Mouse (Mus musculus): ENCODE measurements around the gene Doc2g. TPM values are rescaled to one million over a fixed set of nuclear protein-coding genes. Genes with fewer than 3 reads are reported as not detected.
"Not testable (repeated sequence)": the region's sequence is repeated elsewhere in the genome, so short reads cannot be mapped to it uniquely, and the experiment has no call there.

Gene Doc2g
- polyA plus RNA-seq, 1 experiment from 2014 or later, result 84.9 TPM

DNA sequence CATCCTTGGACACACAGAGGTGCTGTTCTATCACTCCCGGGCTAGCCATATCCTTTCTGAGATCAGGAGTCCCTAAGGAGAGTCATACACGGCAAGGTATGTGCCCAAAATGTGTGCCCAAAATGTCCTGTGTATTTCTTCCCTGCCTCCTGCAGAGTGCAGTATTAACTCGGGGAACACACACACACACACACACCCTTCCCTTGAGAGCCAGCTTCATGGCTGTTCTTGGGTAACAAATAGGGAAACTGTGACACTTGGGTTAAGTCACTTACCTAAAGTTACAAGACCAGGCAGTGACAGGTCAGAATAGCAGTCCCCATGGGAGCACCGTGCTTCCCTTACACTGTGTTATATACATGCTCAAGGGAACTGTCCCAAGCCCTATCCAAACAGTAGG lies 39.1 kb upstream of the Doc2g start:
- WGBS, result 73% methylated on average over 4 of the region's 4 CpGs
- H3K4me3 ChIP-seq (ENCODE audit: low read length), result no peak overlapping the region
- H3K9ac ChIP-seq (ENCODE audit: low read length), result no peak overlapping the region
- no peak overlapping the region for H3K27ac ChIP-seq (ENCODE audit: low read length)
- H3K36me3 ChIP-seq (ENCODE audit: control insufficient read depth, insufficient read depth), result no peaks in the 10 kb centered on the region
- H3K4me1 ChIP-seq (ENCODE audit: control insufficient read depth, insufficient read depth, low read length), result 0 out of 2 replicates have a peak, but pooled peaks cover 3% of the 10 kb centered on the region
- ATAC-seq (replicated peaks; ENCODE audit: extremely low read depth, insufficient read depth, low FRiP score), result no peak
- H3K9me3 ChIP-seq (replicated peaks; ENCODE audit: control insufficient read depth, low read length), result no peaks in the 10 kb centered on the region
- no peaks in the 10 kb centered on the region for H3K27me3 ChIP-seq (ENCODE audit: control insufficient read depth, insufficient read depth, low read length)
- H3K4me2 ChIP-seq (ENCODE audit: low read depth, low read length), result no peak overlapping the region

DNA sequence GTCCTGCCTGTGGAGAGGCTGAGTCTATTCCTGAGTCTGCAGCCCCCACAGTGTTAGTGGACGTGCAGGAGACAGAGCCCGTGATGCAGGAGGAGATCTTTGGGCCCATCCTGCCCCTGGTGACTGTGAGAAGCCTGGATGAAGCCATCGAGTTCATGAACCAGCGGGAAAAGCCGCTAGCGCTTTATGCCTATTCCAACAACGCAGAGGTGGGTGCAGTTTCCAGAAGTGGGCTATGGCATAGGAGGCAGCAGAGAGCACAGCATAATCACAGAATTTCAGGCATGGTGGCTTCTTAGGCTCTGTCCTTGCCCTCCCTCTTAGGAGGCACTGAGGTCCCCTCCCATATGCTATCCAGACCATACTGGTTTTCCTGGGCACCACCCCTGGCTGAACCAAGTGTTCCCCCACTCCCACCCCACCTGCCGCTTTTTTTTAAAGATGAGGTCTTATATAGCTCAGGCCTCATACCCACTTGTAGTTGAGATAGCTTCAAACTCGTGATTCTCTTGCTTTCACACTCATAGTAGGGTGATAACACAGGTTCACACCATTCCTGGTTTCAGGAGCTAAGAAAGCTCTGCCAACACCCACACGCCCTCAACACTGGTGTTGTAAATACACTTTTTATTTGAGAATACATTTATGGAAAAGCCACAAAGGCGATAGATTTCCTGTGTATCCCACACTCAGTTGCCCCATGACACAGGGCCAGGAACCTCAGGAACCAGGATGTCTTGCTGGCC lies 36.6 kb upstream of the Doc2g start:
- no peak for ATAC-seq (replicated peaks; ENCODE audit: extremely low read depth, insufficient read depth, low FRiP score)

DNA sequence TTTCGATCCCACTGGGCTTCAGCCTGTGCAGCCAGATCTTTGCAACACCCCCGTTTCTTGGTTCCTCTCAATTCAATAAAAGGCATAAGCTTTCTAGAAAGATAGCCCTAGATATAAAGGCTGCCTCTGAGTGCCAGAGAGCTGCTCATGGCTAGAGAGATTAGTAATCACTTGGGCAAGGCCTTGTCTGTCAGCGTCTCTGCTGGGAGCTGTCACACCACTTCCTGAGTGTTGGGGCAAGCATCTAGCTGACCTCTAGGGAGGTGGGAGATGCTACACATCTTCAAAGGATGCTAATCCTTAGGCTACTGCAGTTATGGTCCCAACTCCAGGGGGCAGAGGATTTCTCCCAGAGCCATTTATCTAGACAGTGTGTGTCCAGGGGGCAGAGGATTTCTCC lies 35.9 kb upstream of the Doc2g start:
- Histone ChIP-seq H3K4me3 (ENCODE audit: low read length) (no peak overlapping the region), H3K4me1 (ENCODE audit: control insufficient read depth, insufficient read depth, low read length) (0 out of 2 replicates have a peak, but pooled peaks cover 3% of the 10 kb centered on the region), H3K36me3 (ENCODE audit: control insufficient read depth, insufficient read depth) (no peaks in the 10 kb centered on the region), H3K9ac (ENCODE audit: low read length) (no peak overlapping the region), H3K4me2 (ENCODE audit: low read depth, low read length) (no peak overlapping the region), H3K9me3 (replicated peaks; ENCODE audit: control insufficient read depth, low read length) (no peaks in the 10 kb centered on the region), H3K27ac (ENCODE audit: low read length) (no peak overlapping the region), H3K27me3 (ENCODE audit: control insufficient read depth, insufficient read depth, low read length) (no peaks in the 10 kb centered on the region; the same call in 1 of the 2 replicates)
- no peak for ATAC-seq (replicated peaks; ENCODE audit: extremely low read depth, insufficient read depth, low FRiP score)
- WGBS, result 35% methylated on average over 3 of the region's 3 CpGs

More for the DNA sequence above, 36.6 kb upstream of the Doc2g start:
- Histone ChIP-seq H3K9me3 (replicated peaks; ENCODE audit: control insufficient read depth, low read length) (no peaks in the 10 kb centered on the region), H3K9ac (ENCODE audit: low read length) (no peak overlapping the region), H3K27ac (ENCODE audit: low read length) (no peak overlapping the region), H3K4me1 (ENCODE audit: control insufficient read depth, insufficient read depth, low read length) (0 out of 2 replicates have a peak, but pooled peaks cover 3% of the 10 kb centered on the region), H3K4me3 (ENCODE audit: low read length) (no peak overlapping the region), H3K36me3 (ENCODE audit: control insufficient read depth, insufficient read depth) (no peaks in the 10 kb centered on the region), H3K4me2 (ENCODE audit: low read depth, low read length) (no peak overlapping the region), H3K27me3 (ENCODE audit: control insufficient read depth, insufficient read depth, low read length) (no peaks in the 10 kb centered on the region; the same call in 1 of the 2 replicates)
- 64% methylated on average over 11 of the region's 11 CpGs for WGBS

DNA sequence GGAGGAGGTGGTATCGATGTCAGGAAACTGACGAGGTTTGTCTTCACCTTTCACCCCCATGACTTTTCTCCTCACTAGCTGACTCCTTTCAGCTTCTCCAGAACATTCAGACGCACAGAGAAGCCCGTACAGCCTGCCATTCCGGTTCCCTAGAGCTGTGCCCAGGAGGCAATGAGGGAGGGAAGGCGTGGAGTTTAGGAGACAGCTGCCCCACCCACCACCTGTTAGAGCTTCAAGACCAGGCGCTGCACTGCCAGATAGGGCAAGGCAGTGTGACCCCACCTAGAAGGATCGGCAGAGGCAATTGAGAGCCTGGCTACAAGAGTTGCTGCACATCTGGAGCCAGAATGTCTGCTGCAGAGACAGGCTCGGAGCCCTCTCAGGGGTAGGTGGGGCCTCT lies 30.9 kb upstream of the Doc2g start, which contains the start of gene Aldh3b2:
Gene Aldh3b2 (plus strand): TSS at position 100 of the 400 bp plus-strand sequence.
- Histone ChIP-seq H3K27ac (ENCODE audit: low read length) (no peak within 1 kb of the TSS), H3K27me3 (ENCODE audit: control insufficient read depth, insufficient read depth, low read length) (no peaks in the 10 kb centered on the region; the same call in 1 of the 2 replicates), H3K4me1 (ENCODE audit: control insufficient read depth, insufficient read depth, low read length) (0 out of 2 replicates have a peak, but pooled peaks cover 1% of the 10 kb centered on the region), H3K4me2 (ENCODE audit: low read depth, low read length) (no peak within 1 kb of the TSS), H3K9me3 (replicated peaks; ENCODE audit: control insufficient read depth, low read length) (no peaks in the 10 kb centered on the region), H3K9ac (ENCODE audit: low read length) (no peak within 1 kb of the TSS), H3K4me3 (ENCODE audit: low read length) (no peak within 1 kb of the TSS), H3K36me3 (ENCODE audit: control insufficient read depth, insufficient read depth) (no peaks in the 10 kb centered on the region)
- ATAC-seq (replicated peaks; ENCODE audit: extremely low read depth, insufficient read depth, low FRiP score), result no peak
- WGBS, result 50% methylated on average over 9 of the region's 9 CpGs

DNA sequence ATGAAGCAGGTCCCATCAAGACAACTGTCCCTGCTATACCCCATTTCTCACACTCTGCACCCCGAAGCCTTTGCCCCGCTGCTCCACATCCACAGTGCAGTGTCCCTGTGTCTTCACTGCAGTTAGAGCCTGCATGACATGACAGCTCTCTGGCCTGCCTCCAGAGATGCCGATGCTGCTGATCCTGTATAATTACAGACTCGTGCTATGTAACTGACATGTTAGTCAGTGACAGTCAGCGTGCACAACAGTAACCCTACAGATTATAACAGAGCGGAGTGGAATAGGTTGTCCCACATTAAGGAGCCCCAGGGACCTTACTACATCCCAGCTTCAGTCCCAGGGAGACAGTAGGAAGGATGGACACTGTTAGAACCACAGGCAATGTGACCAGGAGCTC lies 28.5 kb upstream of the Doc2g start:
- H3K27me3 ChIP-seq (ENCODE audit: control insufficient read depth, insufficient read depth, low read length); H3K4me2 ChIP-seq (ENCODE audit: low read depth, low read length); ATAC-seq (replicated peaks; ENCODE audit: extremely low read depth, insufficient read depth, low FRiP score); H3K9me3 ChIP-seq (replicated peaks; ENCODE audit: control insufficient read depth, low read length); H3K4me1 ChIP-seq (ENCODE audit: control insufficient read depth, insufficient read depth, low read length); H3K36me3 ChIP-seq (ENCODE audit: control insufficient read depth, insufficient read depth); H3K4me3 ChIP-seq (ENCODE audit: low read length); H3K9ac ChIP-seq (ENCODE audit: low read length); H3K27ac ChIP-seq (ENCODE audit: low read length): not testable (repeated sequence)
- 74% methylated on average over 6 of the region's 6 CpGs for WGBS

DNA sequence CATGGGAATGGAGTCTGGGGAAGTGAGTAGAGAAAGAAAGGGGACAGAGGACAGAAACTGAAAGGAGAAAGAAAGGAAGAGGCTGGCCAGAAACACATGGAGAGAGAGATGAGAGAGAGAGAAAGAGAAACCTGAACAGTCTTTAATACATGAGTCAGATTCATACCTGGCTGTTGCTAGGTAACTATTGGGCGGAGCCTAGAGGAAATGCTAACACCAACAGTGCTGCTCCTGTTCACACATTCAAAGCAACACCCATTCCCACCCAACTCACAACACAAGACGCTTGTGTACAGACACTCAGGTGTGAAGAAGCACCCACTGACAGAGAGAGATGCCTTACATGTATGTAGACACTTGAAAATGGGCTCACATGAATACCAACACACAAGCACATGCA lies 27.2 kb upstream of the Doc2g start:
- Histone ChIP-seq H3K4me2 (ENCODE audit: low read depth, low read length) (no peak overlapping the region), H3K36me3 (ENCODE audit: control insufficient read depth, insufficient read depth) (no peaks in the 10 kb centered on the region), H3K9ac (ENCODE audit: low read length) (no peak overlapping the region), H3K9me3 (replicated peaks; ENCODE audit: control insufficient read depth, low read length) (no peaks in the 10 kb centered on the region), H3K27ac (ENCODE audit: low read length) (no peak overlapping the region), H3K4me1 (ENCODE audit: control insufficient read depth, insufficient read depth, low read length) (no peaks in the 10 kb centered on the region), H3K4me3 (ENCODE audit: low read length) (no peak overlapping the region), H3K27me3 (ENCODE audit: control insufficient read depth, insufficient read depth, low read length) (no peaks in the 10 kb centered on the region)
- no peak for ATAC-seq (replicated peaks; ENCODE audit: extremely low read depth, insufficient read depth, low FRiP score)
- 77% methylated on average over 2 of the region's 2 CpGs for WGBS

DNA sequence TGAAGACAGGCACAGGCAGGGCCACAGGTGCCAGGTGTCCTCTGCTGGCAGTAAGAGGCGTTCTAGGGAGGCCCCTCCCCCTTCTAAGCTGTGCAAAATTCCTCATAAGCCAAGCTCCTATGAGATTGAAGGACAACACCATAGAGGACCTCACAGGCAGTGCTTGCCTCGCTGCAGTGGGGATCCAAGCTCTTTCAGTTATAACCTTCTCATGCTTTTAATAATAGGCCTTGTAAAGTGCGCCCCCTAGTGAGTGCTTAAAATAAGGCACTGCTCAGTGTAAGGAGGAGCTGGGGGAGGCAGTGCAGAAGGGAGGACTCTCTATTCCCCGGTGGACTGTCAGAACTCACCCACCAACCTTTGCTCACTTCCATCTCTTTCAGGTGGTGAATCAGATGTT lies 22.8 kb upstream of the Doc2g start:
- Histone ChIP-seq H3K4me1 (ENCODE audit: control insufficient read depth, insufficient read depth, low read length) (peaks cover 5% of the 10 kb centered on the region), H3K27me3 (ENCODE audit: control insufficient read depth, insufficient read depth, low read length) (no peaks in the 10 kb centered on the region), H3K9me3 (replicated peaks; ENCODE audit: control insufficient read depth, low read length) (no peaks in the 10 kb centered on the region), H3K4me3 (ENCODE audit: low read length) (no peak overlapping the region), H3K36me3 (ENCODE audit: control insufficient read depth, insufficient read depth) (no peaks in the 10 kb centered on the region), H3K4me2 (ENCODE audit: low read depth, low read length) (no peak overlapping the region), H3K9ac (ENCODE audit: low read length) (no peak overlapping the region), H3K27ac (ENCODE audit: low read length) (no peak overlapping the region)
- 11% methylated on average over 4 of the region's 4 CpGs for WGBS
- peak; percentile 75; the same call in 1 of the 2 replicates for ATAC-seq (replicated peaks; ENCODE audit: extremely low read depth, insufficient read depth, low FRiP score)

DNA sequence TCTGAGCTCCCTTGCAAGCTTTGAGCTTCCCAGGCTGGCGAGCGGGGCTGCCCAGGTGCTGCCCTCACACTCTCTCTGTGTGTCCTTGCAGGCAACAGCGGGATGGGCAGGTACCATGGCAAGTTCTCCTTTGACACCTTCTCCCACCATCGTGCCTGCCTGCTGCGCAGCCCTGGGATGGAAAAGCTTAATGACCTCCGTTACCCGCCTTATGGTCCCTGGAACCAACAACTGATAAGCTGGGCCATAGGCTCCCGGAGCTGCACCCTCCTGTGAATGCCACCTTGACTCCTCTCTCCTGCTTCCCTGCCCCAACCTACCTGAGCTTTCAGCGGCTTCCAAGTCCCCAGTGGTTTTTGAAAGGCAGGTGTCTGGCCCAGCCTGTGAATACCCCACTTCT lies 22.2 kb upstream of the Doc2g start:
- no peak for ATAC-seq (replicated peaks; ENCODE audit: extremely low read depth, insufficient read depth, low FRiP score)
- peaks cover 11% of the 10 kb centered on the region for H3K4me1 ChIP-seq (ENCODE audit: control insufficient read depth, insufficient read depth, low read length)
- H3K9me3 ChIP-seq (replicated peaks; ENCODE audit: control insufficient read depth, low read length), result no peaks in the 10 kb centered on the region

DNA sequence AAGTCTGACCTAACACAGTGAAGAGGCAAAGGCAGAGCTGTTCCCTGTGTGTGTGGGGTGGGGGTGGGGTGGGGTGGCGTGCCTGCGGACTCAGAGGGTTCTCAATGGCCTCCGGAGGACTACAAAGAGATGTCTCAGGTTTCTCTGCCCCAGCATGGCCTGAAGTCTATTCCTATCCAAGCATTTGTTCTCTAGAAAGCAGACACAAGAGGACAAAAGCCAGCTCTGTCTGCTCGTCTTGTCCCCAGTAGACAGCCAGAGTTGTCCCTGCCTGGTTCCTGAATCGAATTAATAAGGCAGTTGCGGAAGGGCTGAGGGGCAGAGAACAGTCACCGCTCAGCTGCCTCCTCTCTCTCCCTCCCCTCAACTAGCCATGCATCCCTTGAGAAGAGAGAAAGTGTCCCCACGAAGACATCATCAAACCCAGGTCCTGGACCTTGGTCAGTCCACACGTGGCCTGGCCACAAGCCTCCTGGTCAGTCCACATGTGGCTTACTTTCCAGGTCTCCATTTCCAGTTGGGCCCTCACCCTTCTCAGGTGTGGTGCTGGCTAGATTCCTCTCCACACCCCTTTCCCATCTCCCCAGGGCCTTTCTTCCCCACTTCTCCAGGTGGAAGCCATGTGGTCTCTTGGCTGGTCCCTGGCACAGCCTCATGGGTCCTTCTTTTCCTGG lies 19.4 kb upstream of the Doc2g start:
- 56% methylated on average over 9 of the region's 9 CpGs for WGBS
- H3K27ac ChIP-seq (ENCODE audit: low read length), result no peak overlapping the region
- ATAC-seq (replicated peaks; ENCODE audit: extremely low read depth, insufficient read depth, low FRiP score), result no peak
- H3K9me3 ChIP-seq (replicated peaks; ENCODE audit: control insufficient read depth, low read length), result no peaks in the 10 kb centered on the region
- no peaks in the 10 kb centered on the region for H3K27me3 ChIP-seq (ENCODE audit: control insufficient read depth, insufficient read depth, low read length)
- peaks cover 22% of the 10 kb centered on the region for H3K4me1 ChIP-seq (ENCODE audit: control insufficient read depth, insufficient read depth, low read length)
- no peak overlapping the region for H3K9ac ChIP-seq (ENCODE audit: low read length)
- H3K4me3 ChIP-seq (ENCODE audit: low read length), result no peak overlapping the region
- H3K36me3 ChIP-seq (ENCODE audit: control insufficient read depth, insufficient read depth), result 0 out of 2 replicates have a peak, but pooled peaks cover 1% of the 10 kb centered on the region
- H3K4me2 ChIP-seq (ENCODE audit: low read depth, low read length), result no peak overlapping the region

More for the DNA sequence above, 22.2 kb upstream of the Doc2g start:
- Histone ChIP-seq H3K4me2 (ENCODE audit: low read depth, low read length) (no peak overlapping the region), H3K36me3 (ENCODE audit: control insufficient read depth, insufficient read depth) (no peaks in the 10 kb centered on the region), H3K9ac (ENCODE audit: low read length) (no peak overlapping the region), H3K4me3 (ENCODE audit: low read length) (no peak overlapping the region), H3K27ac (ENCODE audit: low read length) (no peak overlapping the region), H3K27me3 (ENCODE audit: control insufficient read depth, insufficient read depth, low read length) (no peaks in the 10 kb centered on the region)
- WGBS, result 71% methylated on average over 9 of the region's 9 CpGs
